Mouse (Mus musculus) kidney, postnatal 36 days (tissue): ENCODE measurements around the gene Mia3.
"Not testable (repeated sequence)": the region's sequence is repeated elsewhere in the genome, so short reads cannot be mapped to it uniquely, and the experiment has no call there.

Experiments used
- DNase-seq, 2 experiments: peaks; one replicate each; pipeline ENCODE4 v3.0.0; 2021 to 2022; ENCODE audit warnings: mixed read lengths in 2 of 2

The Mia3 gene

DNA sequence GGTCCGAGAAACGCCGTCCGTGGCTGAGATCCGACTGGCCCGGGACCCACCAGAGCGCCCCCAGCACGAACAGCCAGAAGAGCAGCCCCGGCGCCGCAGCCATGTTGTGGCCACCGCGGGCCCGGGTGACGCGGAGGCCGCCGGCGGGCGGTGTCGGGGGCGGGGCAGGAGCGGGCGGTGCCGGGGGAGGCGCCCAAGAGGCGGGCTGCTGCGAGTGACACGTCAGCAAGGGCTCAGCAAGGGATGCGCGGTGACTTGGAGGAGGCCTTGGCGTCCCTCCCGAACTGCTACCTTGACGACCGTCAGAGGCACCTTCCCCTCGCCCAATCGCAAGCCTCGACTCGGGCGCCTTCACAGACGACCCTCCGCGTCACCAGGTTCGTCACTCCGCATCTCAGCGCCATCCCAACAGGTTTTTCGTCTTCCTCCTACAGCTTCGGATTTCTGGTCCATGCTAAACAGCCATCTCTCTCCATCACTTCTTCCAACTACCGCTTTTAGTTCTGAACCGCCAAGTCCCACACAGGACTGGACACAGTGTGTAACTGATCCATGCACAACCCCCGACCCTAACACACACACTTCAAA lies at the start of gene Mia3:
Mia3 (minus strand) TSS at position 127 of the 588 bp plus-strand sequence.
- DNase-seq, result peak; percentile 97

GRCm38 (mm10) chr1:183417873-183418272 lies 48.5 kb upstream of the Mia3 start, which contains the start of gene Hhipl2:
Hhipl2 (plus strand) TSS chr1:183418215.
- DNase-seq, result no peak

- DNase-seq, result no peak
Observed at GRCm38 (mm10) chr1:183414081-183414727, 44.9 kb upstream of the Mia3 start.

DNA sequence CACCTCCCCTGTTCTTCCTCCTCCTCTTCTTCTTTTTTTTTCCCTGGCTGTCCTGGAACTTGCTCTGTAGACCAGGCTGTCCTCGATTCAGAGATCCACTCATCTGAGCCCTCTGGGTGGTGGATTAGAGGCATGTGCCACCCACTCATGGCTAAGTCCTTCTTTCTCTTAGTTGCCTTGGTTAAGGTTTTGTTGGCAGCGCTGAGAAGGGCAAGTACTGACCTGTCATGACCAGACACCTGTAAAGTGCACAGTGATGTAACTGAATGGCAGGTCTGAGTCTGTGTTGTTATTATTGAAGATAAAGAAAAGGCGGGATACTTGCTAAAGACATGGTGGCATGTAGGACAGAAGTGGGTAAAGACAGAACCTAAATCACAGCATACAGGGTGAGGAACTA lies 34.0 kb upstream of the Mia3 start:
- DNase-seq, result no peak

DNA sequence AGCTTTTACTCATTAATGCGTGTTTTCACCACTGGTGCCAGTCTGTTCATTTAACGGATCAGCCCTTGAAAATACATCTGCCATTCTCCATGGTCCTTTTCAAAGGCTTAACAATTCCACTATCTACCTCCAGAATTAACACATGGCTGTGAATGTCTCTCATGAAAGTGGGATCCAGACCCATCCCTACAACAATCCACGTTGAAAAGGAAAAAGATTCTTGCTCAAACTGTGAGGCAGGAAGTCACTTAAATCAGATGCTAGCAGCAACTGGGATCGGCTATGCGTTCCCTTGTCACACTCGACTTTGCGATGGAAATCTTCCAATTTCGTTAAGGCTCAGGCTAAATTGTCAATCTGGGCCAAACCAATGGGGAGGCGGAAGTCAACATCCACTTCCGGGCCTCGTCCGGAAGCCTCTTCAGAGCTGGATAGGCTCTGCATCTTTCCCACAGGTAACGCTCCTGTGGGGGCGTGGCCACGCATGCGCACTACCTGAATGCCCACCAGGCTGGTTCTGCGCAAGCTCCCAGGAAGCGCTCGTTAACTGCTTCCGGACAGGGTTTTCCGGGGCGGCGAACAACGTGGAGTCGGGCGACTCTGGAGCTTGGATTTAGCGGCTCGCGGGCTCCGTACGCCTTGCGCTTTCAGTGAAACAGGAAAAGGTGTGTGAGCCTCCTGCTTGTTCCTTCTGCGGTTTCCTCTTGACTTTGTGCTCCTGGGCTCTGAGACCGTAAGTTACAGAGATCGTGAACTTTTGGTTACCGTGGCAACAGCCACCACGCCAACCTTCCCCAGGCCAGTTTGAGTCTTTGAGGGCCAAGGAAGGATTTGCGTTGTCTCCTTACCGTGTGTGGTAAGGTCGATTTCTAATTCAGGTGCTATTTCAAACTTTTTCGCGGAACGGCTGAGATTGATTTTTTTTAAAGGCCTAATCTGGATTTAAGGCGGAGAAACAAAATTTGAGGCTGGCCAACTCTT lies 19.4 kb upstream of the Mia3 start, which contains the start of gene Taf1a:
Taf1a (plus strand) TSS at position 556 of the 981 bp plus-strand sequence.
- peak; percentile 93 to 96 for DNase-seq

DNA sequence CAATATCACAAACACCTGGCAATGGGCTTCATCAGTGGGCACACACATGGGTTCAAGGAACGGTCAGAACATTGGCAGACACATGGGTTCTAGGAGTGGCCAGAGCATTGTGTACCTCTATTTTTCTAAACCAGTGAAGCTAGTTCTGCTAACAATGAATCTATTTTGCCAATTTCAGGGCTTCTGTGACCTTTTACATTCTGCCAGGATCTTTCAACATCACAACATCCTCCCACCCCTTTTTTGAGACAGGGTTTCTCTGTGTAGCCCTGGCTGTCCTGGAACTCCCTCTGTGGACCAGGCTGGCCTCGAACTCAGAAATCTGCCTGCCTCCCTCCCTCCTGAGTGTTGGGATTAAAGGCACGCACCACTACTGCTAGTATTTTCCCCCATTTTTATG lies 18.1 kb upstream of the Mia3 start:
- DNase-seq, result not testable (repeated sequence)

- no peak for DNase-seq
Observed at GRCm38 (mm10) chr1:183382621-183383020, 13.3 kb upstream of the Mia3 start.

DNA sequence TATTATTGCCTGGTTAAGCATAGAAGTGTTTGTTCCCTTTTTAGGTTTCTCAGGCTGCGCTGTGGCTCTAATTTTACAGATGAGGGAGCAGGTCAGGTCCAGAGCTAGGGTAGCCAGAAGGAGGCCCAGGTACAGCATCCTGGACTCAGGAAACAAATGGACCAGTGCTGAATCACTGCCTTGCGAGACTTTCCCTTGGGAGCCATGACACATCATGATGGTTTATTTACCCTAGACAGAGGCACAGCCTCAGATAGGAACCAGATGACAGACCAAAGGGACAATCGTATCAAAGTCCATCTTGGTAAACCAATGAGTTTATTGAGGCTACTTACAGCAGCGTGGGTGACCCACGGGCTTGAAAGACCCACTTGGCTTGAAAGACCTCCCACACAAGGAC lies 12.5 kb upstream of the Mia3 start:
- DNase-seq, result no peak

GRCm38 (mm10) chr1:183379376-183379775 lies 10.0 kb upstream of the Mia3 start:
- DNase-seq, result not testable (repeated sequence)

GRCm38 (mm10) chr1:183378321-183378941 lies 9.1 kb upstream of the Mia3 start:
- DNase-seq, result peak in 1 of 2 experiments; percentile 6

- DNase-seq, result no peak
Observed at GRCm38 (mm10) chr1:183377045-183377444, 7.7 kb upstream of the Mia3 start.

DNA sequence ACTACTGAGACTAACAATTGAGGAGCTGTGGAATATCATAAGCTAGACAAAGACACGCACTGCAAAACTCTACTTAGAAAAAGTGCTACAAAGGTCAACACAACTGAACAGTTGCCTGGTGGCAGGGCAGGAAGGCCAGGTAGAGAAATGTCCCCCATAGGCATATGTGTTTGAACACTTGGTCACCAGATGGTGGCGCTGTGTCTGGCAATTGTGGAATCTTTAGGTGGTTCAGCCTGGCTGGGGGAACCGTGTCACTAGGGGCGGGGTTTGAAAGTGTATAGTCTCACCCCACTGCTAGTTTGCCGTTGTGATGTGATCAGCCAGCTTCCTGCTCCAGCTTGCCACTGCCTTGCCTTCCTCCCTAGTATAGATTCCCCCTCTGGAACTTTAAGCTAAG lies 5.4 kb upstream of the Mia3 start:
- DNase-seq, result no peak

GRCm38 (mm10) chr1:183368601-183369400 lies 552 bp downstream of the Mia3 start:
- peak; percentile 9 to 44 for DNase-seq

DNA sequence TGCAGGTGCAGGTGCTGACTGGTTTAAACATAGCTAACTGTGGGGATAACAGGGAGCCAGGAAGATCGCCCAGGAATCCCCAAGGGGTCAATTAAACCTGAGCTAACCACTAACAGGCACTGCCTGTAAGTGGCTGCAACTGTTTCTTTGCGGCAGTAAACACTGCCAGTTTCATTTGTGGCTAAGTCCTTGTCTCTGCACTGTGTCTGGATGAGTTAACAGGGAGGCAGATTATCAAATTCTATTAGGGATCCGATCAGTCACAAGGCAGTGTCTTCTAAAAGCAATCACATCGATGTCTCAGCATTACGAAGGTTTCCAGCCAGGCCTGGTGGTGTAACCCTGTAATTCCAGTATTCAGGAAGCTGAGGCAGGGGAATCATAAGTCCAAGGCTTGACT lies 3.0 kb downstream of the Mia3 start:
- DNase-seq, result no peak

- DNase-seq, result no peak
Observed at GRCm38 (mm10) chr1:183363577-183363867, 5.8 kb downstream of the Mia3 start.

DNA sequence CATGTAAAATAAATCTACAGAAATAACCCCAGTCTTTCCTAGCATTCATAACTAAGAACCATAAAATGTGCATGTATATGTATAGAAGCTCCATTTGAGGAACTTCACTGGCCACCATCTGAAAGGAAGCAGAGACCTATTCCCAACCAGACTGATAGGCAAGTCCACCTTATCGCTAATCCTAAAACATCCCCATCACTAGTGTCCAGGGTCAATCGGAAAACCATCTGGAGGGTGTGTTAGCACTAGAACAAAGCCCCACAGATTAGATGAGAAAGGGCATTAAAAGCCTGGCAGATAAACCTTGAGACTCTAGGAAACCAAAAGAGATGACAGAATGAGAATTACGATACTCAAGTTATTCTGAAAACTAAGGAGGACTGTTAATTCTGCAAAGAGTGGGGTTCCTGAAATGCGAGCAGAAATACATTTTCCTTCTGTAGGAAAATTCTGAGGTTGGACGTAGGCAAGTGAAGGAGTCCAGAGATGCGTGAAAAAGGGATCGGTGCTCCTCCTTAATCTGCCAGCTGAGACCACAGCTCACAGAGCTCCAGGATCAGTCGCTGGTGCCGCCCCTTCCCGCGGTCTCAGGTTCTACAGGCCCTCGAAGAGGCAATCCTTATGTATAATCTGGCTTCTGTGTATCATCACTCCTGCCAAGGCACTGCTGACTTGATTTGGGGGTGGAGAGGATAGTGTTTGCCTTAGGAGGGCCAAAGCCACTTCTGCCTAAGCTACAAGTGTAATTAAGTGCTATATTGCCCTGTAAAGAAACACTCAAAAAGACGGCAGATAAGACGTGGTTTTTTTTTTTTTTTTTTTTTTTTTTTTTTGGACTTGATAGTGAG lies 6.4 kb downstream of the Mia3 start:
- no peak for DNase-seq

- no peak for DNase-seq
Observed at GRCm38 (mm10) chr1:183362301-183362700, 7.1 kb downstream of the Mia3 start.

- DNase-seq, result no peak
Observed at GRCm38 (mm10) chr1:183358901-183359300, 10.5 kb downstream of the Mia3 start.

GRCm38 (mm10) chr1:183349840-183350239 lies 19.5 kb downstream of the Mia3 start:
- peak; percentile 69 to 79 for DNase-seq

GRCm38 (mm10) chr1:183345817-183346195 lies 23.5 kb downstream of the Mia3 start:
- DNase-seq, result no peak
